Mouse (Mus musculus) layer of hippocampus, adult 18-20 months (tissue): Measurements from ENCODE around the gene Znhit2. TPM values are rescaled to one million over a fixed set of nuclear protein-coding genes. Genes with fewer than 3 reads are reported as not detected.
"Not testable (repeated sequence)": the region's sequence is repeated elsewhere in the genome, so short reads cannot be mapped to it uniquely, and the experiment has no call there.

ENCODE experiments used
- DNase-seq, 2 experiments: peaks; one replicate each; pipeline ENCODE4 v3.0.0; 2022; ENCODE audit warnings: low spot score in 2 of 2
- long read RNA-seq: library from polyadenylated mRNA; stranded (forward); transcript quantifications from one replicate; pipeline ENCODE4 v2.0.0, GENCODE M21; 2021
- total RNA-seq, 2 experiments: library from RNA; stranded (reverse); gene quantifications; 2 replicates each; pipeline ENCODE4 v1.2.3; 2021

Znhit2 gene
- 10 to 100 TPM; 34.6 to 36.2 TPM for total RNA-seq
- long read RNA-seq, transcript Znhit2-201 (1 exons, 1,281 nt) = major isoform, 30 of 30 reads
- long read RNA-seq, partial matches to known transcripts = 0 of 30 reads
- long read RNA-seq, other reads (novel, unspliced or antisense) = 0 of 30 reads

GRCm38 (mm10) chr19:6061021-6061533, at the start of gene Znhit2:
Znhit2 (plus strand) TSS chr19:6061192.
- peak; percentile 95 to 97 for DNase-seq

DNA sequence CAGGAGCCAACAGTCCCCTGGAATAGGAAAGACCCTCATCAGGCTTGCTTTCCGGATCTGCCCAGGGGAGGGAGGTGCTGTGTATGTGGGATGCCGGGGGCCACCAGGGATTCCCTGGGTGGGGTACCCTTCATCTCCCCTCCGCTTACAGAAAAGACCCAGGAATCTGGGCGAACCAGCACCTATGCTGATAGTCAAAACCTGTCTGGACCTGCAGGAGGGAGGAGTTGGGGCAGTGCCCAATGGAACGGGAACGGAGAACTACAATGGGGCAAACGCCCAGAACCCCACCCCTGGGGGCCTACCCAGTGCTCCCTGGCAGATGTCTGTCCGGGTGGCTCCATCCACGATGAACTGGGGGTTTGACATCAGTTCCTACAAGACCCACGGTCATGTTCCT, 47.3 kb upstream of the Znhit2 start:
- no peak for DNase-seq

- DNase-seq = no peak
Observed at GRCm38 (mm10) chr19:6014991-6015510, 45.9 kb upstream of the Znhit2 start.

- DNase-seq = peak; percentile 58 to 76
Observed at GRCm38 (mm10) chr19:6015511-6016315, 45.3 kb upstream of the Znhit2 start, which contains the start of gene Capn1. Capn1 (minus strand) TSS chr19:6015897.

GRCm38 (mm10) chr19:6016532-6016931, 44.5 kb upstream of the Znhit2 start:
- peak in 1 of 2 experiments; percentile 29 for DNase-seq

- peak; percentile 66 to 92 for DNase-seq
Observed at GRCm38 (mm10) chr19:6018142-6019089, 42.6 kb upstream of the Znhit2 start.

DNA sequence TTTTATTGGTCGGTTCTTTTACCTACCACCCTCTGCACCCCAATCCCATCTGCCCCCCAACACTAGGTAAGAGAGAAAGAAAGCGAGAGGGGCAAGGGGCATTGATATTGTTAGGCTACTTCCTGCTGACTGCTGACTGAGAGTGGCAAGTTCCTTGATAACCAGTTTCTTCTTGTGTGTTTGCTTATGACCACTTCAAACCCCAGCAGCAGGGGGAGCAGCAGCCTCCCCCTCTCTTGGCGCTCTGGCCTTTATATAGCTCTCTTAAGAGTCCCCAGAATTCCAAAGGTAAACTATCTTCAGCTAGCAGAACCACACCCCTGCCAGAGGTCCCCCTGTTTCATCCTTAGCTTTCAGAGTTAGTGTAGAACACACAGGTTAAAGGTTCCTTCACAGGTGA, 40.7 kb upstream of the Znhit2 start:
- DNase-seq = no peak

GRCm38 (mm10) chr19:6023059-6023458, 37.9 kb upstream of the Znhit2 start:
- no peak for DNase-seq

GRCm38 (mm10) chr19:6023930-6024329, 37.1 kb upstream of the Znhit2 start:
- DNase-seq = no peak

- no peak for DNase-seq
Observed at GRCm38 (mm10) chr19:6028991-6029390, 32.0 kb upstream of the Znhit2 start.

- no peak for DNase-seq
Observed at GRCm38 (mm10) chr19:6029426-6029825, 31.6 kb upstream of the Znhit2 start.

DNA sequence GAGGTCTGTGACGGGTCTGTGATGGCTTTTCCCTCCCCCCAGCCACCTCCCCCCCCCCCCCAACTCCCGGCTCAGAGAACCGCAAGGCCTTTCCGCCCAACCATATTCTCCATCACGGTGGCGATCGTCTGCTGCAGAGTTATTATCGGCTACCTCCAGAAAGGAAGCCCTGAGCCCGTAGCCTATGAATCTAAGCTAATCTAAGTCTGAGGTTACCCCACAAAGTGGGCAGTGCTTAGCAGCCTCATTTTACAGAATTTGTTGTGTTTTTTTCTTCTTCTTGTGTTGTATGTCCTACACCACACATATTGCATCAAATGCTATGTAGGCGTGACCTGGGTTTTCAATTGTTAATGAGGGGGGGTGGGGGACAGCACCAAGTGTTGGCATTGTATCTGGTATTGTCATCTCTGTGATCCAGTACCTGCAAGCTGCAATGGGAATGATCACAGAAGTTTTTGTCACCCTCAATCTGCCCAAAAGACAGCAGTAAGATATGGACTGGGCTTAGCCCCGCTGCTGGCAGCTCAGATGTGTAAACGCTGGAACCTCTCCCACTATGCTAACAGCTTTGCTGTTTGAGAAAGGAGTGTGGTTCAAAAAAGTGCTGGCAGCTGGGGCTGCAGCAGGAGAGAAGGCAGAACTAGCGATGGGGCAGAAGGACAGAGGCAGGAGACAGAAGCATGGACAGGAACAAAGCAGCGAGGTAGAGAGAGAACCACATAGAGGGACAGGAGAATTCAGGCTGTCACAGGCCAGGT, 30.3 kb upstream of the Znhit2 start:
- DNase-seq = no peak

DNA sequence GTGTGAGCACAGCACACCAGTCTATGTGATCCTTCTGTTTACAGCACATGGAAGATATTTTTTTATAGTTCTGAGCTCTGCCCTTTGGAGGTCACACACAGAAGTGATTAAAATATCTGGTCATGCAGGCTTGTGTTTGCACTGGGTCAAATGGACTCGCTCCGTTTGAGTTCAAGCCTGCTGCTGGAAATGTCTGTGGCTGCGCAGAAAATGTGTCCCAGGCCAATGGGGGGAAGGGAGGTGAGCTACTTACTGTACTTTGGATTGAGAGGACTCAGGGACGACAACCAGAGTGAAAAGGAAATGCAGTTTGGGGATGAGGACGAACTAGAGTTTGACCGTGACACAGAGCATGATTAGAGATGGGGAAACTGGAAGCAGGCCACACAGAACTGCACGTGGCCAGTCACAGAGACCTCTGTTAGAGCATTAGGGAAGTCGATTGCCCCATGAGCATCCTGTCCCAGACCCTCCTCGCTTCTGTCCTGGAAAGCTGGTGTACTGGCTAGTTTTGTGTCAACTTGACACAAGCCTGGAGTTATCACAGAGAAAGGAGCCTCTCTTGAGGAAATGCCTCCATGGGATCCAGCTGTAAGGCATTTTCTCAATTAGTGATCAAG, 24.9 kb upstream of the Znhit2 start:
- DNase-seq = no peak

DNA sequence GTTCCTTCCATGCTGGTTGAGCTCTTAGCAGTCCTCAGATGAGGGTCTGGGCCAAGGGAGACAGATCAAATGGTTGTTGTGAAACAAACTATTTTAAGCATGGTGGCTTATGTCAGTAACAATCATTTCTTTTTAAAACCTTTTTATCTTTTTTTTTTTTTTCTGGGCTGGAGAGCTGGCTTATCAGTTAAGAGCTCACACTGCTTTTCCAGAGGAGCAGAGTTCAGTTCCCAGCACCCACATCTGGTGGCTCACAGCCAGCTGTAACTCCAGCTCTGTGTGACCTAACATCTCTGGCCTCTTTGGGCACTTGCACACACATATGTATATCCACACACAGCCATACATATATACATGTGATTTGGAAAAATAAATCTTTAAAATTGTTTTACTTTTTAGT, 23.3 kb upstream of the Znhit2 start:
- DNase-seq = no peak

DNA sequence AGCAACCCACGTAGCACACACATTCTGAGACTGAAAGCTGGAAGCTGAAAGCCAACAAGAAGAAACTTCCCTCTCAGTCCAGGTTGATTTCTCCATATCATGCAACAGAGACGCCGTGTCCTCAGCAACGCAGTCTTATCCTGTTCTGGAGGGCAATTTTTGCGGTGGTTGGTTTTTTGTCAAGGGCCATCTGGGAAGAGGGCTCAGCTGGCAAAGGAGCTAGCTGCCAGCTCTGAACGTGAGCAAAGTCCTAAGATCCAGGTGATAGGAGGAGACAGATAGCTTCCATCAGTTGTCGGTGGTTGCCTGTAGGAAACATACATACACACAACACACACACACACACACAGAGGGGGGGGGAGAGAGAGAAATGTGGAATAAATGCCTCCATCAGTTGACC, 22.7 kb upstream of the Znhit2 start:
- no peak for DNase-seq

GRCm38 (mm10) chr19:6040002-6040401, 21.0 kb upstream of the Znhit2 start:
- DNase-seq = no peak

DNA sequence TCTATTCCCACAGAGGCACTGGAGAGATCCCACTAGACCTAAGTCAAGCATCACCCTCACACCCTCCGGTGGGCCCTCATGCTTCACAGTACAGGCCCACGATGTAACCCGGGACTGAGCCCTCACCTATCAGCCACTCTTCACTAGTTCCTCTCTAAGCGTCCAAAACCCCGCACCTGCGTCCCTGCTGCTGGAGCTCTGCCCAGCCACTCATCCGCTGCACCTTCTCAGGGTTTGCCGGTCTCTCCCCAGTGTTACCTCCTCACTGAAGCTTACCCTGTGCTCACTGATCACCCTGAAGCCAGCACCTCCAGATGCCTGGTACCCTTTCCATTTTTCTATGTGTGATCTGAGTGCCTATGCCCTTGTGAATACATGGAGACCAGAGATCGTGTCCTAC, 18.7 kb upstream of the Znhit2 start:
- DNase-seq = no peak

- DNase-seq = not testable (repeated sequence)
Observed at GRCm38 (mm10) chr19:6044102-6044501, 16.9 kb upstream of the Znhit2 start.

DNA sequence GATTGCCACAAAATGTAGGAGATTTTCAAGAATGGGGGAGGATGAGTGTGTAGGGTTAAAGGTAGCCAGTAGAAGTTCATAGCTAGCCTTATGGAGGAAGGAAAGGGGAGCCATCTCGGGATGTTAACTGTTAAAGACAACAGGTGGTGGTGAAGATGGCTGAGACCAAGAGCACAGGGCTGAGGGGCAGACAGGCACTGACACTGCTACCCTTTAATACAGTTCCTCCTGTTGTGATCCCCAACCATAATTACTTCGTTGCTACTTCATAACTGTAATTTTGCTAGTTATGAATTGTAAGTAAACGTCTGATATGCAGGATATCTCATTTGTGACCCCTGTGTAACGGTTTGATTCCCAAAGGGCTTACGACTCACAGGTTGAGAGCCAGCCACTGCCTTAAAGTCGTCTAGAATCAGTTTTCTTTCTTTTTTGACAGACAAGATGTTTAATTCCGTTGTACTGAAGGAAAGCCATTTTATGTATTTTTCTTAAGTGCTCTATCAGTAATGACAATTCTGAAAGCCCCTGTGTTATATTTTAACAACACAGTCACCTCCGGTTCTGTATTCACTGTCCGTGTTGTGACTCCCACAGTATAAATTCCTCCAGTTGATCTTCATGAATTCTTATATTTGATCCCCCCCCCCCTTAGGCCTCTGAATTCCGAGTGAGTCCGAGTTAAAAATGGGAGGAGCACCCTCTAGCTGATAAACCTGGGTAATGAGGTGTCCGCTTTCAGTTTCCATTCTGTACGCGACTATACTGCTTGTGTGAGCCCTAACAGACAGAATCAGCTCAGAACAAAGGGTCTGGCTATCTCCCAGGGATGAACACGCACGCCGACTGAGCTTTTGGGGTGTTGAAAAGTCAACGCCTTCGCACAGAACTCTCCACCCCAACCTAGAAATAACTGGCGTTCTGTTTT, 15.4 kb upstream of the Znhit2 start:
- DNase-seq = no peak
